Mouse (Mus musculus) CD4-positive, CD25-positive, alpha-beta regulatory T cell, adult 4 months (primary cell): ENCODE data around the gene Git1. TPM values are rescaled to one million over a fixed set of nuclear protein-coding genes. Genes with fewer than 3 reads are reported as not detected.

Source experiments
- ATAC-seq: one replicate; pipeline ENCODE4 v1.8.0; 2017
- polyA plus RNA-seq, 2 experiments: library from polyadenylated mRNA; unstranded; fragments of 100-300 nt; shearing (Covaris generic); gene quantifications; one replicate each; pipeline ENCODE4 v1.2.1; 2017

Git1 gene
- polyA plus RNA-seq, result 10 to 100 TPM in 1 of 2 experiments, 1 to 10 TPM in 1; 9.6 to 10.9 TPM

GRCm38 (mm10) chr11:77493512-77494343 lies at the start of gene Git1:
Gene Git1, plus strand, starts transcription at chr11:77493562.
- ATAC-seq, result no peak

GRCm38 (mm10) chr11:77444939-77445338 lies 48.4 kb upstream of the Git1 start:
- ATAC-seq, result no peak

- peak; percentile 89 for ATAC-seq
Measured at GRCm38 (mm10) chr11:77446628-77447041, 46.7 kb upstream of the Git1 start.

GRCm38 (mm10) chr11:77449224-77449623 lies 44.1 kb upstream of the Git1 start:
- ATAC-seq, result no peak

GRCm38 (mm10) chr11:77451670-77452069 lies 41.7 kb upstream of the Git1 start:
- no peak for ATAC-seq

- no peak for ATAC-seq
Measured at GRCm38 (mm10) chr11:77453388-77453787, 40.0 kb upstream of the Git1 start.

GRCm38 (mm10) chr11:77455770-77456510 lies 37.4 kb upstream of the Git1 start:
- no peak for ATAC-seq

- no peak for ATAC-seq
Measured at GRCm38 (mm10) chr11:77456866-77457265, 36.5 kb upstream of the Git1 start.

- peak; percentile 12 for ATAC-seq
Measured at GRCm38 (mm10) chr11:77461856-77462255, 31.5 kb upstream of the Git1 start.

- peak; percentile 35 for ATAC-seq
Measured at GRCm38 (mm10) chr11:77462283-77463100, 30.9 kb upstream of the Git1 start, which contains the start of gene Coro6. Gene Coro6, plus strand, starts transcription at chr11:77462411.

- ATAC-seq, result no peak
Measured at GRCm38 (mm10) chr11:77463101-77463445, 30.3 kb upstream of the Git1 start.

GRCm38 (mm10) chr11:77463786-77464185 lies 29.6 kb upstream of the Git1 start:
- ATAC-seq, result no peak

- ATAC-seq, result no peak
Measured at GRCm38 (mm10) chr11:77464684-77465083, 28.7 kb upstream of the Git1 start.

- ATAC-seq, result no peak
Measured at GRCm38 (mm10) chr11:77465111-77465510, 28.3 kb upstream of the Git1 start.

GRCm38 (mm10) chr11:77466544-77466943 lies 26.8 kb upstream of the Git1 start:
- ATAC-seq, result no peak

GRCm38 (mm10) chr11:77467157-77467556 lies 26.2 kb upstream of the Git1 start:
- peak; percentile 92 for ATAC-seq

- ATAC-seq, result peak; percentile 77
Measured at GRCm38 (mm10) chr11:77467784-77468183, 25.6 kb upstream of the Git1 start.

GRCm38 (mm10) chr11:77468397-77468796 lies 25.0 kb upstream of the Git1 start:
- ATAC-seq, result no peak

GRCm38 (mm10) chr11:77471407-77471806 lies 22.0 kb upstream of the Git1 start:
- ATAC-seq, result no peak

GRCm38 (mm10) chr11:77472775-77473174 lies 20.6 kb upstream of the Git1 start:
- ATAC-seq, result no peak

GRCm38 (mm10) chr11:77476216-77476615 lies 17.1 kb upstream of the Git1 start:
- no peak for ATAC-seq

- no peak for ATAC-seq
Measured at GRCm38 (mm10) chr11:77476895-77477294, 16.5 kb upstream of the Git1 start.

GRCm38 (mm10) chr11:77483043-77483442 lies 10.3 kb upstream of the Git1 start:
- no peak for ATAC-seq
